Mouse (Mus musculus) adrenal gland, adult (tissue): ENCODE results near the gene Slc23a2.

Source experiments
- DNase-seq, 2 experiments: peaks; one replicate each; pipeline ENCODE4 v3.0.0; 2022 to 2023; ENCODE audit warnings: low spot score in 1 of 2; ENCODE audit not compliant: inconsistent age in 2 of 2

The Slc23a2 gene

DNA sequence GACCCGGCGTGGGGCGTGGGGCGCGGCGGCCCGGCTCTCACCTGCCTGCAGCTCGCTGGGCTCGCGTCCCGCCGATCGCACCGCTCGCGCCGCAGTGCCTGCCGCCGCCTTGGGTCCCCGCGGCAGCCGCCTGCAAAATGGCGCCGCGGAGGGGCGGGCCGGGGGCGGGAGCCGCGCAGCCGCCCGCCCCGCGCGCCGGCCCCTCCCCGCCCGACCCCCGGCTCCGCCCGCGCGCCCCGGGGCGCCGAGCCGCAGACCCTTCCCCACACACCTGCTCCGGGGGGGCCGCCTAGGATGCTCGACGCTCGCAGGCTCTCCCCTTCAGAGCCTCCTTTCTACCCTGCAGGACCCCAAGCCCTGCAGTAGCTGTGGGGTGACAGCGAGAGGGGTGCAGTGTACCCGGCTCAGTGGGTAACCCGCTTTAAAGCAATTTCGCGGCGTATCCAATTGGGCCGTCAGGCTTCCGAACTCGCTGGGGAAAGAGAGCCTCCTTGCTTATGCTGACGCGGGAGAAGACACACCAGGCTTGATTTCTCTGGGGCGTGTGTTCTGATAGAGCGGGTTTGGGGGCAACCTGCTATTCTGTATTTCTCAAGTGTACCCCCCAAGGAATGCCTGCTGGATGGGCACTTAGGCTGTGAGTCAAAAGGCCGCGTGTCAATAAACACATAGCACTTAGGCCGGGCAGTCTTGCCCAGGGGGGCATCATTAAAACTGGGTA, at the start of gene Slc23a2:
Slc23a2 (minus strand) TSS at position 138 of the 721 bp plus-strand sequence.
- peak; percentile 64 to 87 for DNase-seq

GRCm38 (mm10) chr2:132190602-132191161, 45.8 kb upstream of the Slc23a2 start:
- no peak for DNase-seq

DNA sequence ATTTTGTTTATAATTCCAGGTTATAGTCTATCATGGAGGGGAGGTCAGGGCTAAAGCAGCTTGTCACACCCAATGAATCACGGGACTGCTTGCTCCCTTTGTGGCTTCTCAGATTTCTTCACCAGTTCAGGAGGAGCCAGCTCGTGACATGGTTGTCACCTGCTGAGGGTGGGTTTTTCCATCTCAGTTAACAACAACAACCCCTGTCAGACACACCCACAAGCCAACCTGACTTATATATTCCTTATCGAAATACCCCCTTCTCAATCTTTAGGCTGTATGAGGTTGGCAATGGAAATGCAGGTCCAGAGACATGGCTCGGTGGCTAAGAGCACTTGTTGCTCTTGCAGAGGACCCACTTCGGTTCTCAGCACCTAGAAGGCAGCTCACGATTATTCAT, 39.0 kb upstream of the Slc23a2 start:
- DNase-seq: peak in 1 of 2 experiments; percentile 69

GRCm38 (mm10) chr2:132180463-132181205, 35.7 kb upstream of the Slc23a2 start:
- peak; percentile 62 to 89 for DNase-seq

GRCm38 (mm10) chr2:132179371-132179770, 34.5 kb upstream of the Slc23a2 start:
- DNase-seq: no peak

DNA sequence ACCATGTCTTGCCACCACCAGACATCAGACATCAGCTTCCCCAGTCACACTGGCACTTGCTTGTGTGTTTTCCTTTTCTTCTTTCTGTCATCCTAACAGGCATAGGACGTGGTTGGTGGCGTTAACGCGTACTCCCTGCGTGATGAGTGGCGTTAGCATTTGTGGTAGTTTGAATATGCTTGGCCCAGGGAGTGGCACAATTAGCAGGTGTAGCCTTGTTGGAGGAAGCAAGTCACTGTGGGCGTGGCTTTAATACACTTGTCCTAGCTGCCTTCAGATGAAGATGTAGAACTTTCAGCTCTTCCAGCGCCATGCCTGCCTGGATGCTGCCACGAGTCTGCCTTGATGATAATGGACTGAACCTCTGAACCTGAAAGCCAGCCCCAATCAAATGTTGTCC, 32.5 kb upstream of the Slc23a2 start:
- no peak for DNase-seq

DNA sequence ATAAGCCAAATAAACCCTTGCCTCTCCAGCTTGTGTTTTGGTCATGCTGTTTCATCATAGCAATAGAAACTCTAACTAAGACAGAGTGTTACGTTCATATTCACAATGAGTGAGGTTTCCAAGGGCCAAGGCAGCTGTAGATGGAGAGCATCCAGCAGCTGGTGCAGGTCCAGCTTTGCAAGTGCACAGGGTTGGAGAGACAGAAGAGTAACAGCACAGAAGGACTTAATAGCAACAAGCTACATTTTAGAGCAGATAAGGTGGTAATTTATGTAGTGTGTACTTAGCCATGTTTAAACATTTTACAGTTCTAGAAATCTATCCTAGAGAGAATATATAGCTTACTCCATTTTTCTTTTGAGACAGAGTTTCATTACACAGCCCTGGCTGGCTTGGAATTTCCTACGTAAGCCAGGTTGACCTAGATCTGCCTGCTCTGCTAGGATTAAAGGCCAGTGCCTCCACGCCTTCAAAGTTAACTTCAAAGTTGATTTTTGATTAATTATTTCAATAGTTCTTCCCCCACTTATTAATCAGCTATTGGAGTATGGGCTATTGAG, 31.5 kb upstream of the Slc23a2 start:
- DNase-seq: peak; percentile 38 to 88

DNA sequence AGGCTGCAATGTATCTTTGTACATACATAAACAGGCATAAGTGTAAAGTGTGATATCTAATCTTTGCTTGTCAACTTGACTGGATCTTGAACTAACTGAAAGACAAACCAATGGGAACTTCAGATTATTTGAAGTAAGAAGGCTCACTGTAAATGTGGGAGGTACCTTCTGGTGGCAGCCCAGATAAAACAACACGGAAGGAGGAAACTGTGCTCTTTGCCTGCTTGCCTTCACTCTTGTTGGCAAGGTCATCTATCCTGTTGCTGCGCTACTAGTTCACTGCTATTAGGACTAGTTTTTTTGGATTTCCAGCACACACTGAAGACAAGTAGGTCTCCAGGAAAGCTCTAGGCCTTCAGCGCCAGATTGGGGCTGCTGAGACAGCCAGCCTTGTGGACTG, 29.1 kb upstream of the Slc23a2 start:
- DNase-seq: no peak

DNA sequence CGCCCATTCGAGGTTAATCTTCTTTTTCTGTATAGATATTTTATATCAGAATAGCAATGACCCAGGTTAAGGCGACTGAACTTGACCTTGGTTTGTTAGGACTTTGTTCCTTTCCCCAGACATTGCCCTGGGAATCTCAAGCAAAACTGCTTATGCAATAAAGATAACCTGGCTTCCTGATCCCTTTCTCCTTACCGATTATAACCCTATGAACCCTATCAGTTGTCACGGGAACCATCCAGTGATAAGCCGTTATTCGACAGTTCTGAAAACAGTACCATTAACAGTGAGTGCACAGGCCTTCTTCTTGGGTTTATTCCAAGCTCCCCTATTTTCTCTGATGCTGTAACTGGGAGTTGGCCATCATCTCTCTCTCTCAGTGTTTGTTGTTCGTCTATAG, 27.0 kb upstream of the Slc23a2 start:
- DNase-seq: no peak

DNA sequence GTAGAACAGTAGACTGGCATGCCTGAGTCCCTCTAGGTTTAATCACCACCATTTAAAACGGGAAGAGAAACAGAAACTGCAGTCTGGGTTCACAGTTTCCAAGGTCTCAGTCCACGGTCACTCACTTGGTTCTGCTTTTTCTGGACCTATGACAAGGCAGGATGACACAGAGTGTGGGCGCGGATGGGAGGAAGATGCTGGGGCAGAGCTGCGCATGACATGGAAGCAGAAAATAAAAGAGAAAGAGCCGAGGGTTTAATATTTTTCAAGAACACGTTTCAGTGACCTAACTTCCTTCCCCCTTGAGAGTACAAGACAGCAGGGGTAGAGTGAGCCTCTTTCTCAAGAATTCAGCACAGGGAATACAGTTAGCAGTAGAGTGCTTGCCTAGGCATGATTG, 24.2 kb upstream of the Slc23a2 start:
- peak in 1 of 2 experiments; percentile 79 for DNase-seq

GRCm38 (mm10) chr2:132163626-132164025, 18.7 kb upstream of the Slc23a2 start:
- peak in 1 of 2 experiments; percentile 41 for DNase-seq

GRCm38 (mm10) chr2:132157482-132157881, 12.6 kb upstream of the Slc23a2 start:
- no peak for DNase-seq

DNA sequence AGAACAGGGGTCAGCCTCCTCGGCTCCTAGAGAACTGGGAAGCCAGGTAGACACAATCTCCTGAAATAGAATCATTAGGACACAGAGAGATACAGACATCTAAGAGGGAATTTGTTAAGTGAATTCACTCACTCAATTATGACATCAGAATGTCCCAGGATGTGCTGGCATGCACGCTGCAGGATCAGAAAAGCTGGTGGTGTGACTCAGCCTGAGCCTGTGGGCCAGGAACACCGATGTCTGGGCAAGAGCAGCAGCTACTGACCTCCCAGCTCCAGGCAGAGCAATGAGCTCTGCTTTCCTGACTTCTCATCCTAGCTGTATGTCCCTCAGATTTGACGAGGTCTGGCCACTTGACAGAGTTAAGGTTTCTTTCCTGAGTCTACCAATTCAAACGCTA, 7.8 kb upstream of the Slc23a2 start:
- peak; percentile 75 to 78 for DNase-seq

- no peak for DNase-seq
These were observed 6.7 kb upstream of the Slc23a2 start for GRCm38 (mm10) chr2:132151592-132151991.

- no peak for DNase-seq
These were observed 6.0 kb upstream of the Slc23a2 start for GRCm38 (mm10) chr2:132150926-132151325.

DNA sequence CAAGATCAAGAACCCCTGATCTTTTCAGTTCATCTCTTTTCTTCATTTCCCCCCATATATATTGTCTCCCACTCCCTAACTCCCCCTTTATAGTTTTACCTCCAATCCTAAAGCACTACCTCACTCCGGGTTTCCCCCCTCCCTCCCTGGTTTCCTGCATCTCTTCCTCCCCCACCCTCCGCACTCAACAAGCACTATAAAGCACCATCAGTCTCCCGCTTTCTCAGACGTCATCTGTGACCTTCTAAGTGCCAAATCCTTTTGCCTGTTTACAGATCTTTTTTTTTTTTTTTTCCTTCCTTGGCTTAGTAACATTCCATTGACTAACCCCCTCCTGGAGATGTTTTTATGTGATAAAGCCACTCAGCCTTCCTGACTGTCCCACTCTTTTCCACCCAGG, 1.6 kb upstream of the Slc23a2 start:
- DNase-seq: peak; percentile 66 to 79

- DNase-seq: peak; percentile 50 to 76
These were observed 673 bp downstream of the Slc23a2 start for GRCm38 (mm10) chr2:132143943-132144927.

- DNase-seq: no peak
These were observed 2.3 kb downstream of the Slc23a2 start for GRCm38 (mm10) chr2:132142606-132143005.

- DNase-seq: peak; percentile 43 to 80
These were observed 4.4 kb downstream of the Slc23a2 start for GRCm38 (mm10) chr2:132140536-132140935.

DNA sequence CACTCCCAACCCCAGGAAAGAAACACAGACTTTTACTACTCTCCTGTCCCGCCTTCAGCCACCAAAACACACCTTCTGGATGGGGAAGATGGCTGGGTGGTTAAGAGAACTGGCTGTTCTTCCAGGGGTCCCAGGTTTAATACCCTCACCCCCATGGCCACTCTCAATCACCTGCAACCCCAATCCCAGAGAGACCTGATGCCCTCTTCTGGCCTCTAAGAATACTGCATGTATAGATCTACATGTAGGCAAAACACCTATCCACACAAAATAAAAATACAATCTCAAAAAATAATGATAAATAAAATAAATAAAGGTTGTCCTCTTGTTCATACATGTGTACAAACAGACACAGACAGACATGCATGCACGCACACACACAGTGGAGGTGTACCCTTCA, 5.8 kb downstream of the Slc23a2 start:
- peak in 1 of 2 experiments; percentile 51 for DNase-seq
